Mouse (Mus musculus): ENCODE data around the gene Impdh2. TPM values are rescaled to one million over a fixed set of nuclear protein-coding genes. Genes with fewer than 3 reads are reported as not detected.
"Not testable (repeated sequence)": the region's sequence is repeated elsewhere in the genome, so short reads cannot be mapped to it uniquely, and the experiment has no call there.

Impdh2 gene
- total RNA-seq, 2 experiments from 2014 or later = 77.5 to 79.6 TPM

GRCm38 (mm10) chr9:108570207-108570896 lies 10.3 kb downstream of the Impdh2 start:
- DNase-seq = peak; percentile 87

- DNase-seq = no peak
These were observed 11.4 kb downstream of the Impdh2 start for GRCm38 (mm10) chr9:108571401-108571973.

GRCm38 (mm10) chr9:108572321-108572720 lies 12.2 kb downstream of the Impdh2 start:
- DNase-seq = no peak

GRCm38 (mm10) chr9:108573774-108574690 lies 13.9 kb downstream of the Impdh2 start:
- peak; percentile 82 for DNase-seq

GRCm38 (mm10) chr9:108574921-108575320 lies 14.8 kb downstream of the Impdh2 start:
- no peak for DNase-seq

DNA sequence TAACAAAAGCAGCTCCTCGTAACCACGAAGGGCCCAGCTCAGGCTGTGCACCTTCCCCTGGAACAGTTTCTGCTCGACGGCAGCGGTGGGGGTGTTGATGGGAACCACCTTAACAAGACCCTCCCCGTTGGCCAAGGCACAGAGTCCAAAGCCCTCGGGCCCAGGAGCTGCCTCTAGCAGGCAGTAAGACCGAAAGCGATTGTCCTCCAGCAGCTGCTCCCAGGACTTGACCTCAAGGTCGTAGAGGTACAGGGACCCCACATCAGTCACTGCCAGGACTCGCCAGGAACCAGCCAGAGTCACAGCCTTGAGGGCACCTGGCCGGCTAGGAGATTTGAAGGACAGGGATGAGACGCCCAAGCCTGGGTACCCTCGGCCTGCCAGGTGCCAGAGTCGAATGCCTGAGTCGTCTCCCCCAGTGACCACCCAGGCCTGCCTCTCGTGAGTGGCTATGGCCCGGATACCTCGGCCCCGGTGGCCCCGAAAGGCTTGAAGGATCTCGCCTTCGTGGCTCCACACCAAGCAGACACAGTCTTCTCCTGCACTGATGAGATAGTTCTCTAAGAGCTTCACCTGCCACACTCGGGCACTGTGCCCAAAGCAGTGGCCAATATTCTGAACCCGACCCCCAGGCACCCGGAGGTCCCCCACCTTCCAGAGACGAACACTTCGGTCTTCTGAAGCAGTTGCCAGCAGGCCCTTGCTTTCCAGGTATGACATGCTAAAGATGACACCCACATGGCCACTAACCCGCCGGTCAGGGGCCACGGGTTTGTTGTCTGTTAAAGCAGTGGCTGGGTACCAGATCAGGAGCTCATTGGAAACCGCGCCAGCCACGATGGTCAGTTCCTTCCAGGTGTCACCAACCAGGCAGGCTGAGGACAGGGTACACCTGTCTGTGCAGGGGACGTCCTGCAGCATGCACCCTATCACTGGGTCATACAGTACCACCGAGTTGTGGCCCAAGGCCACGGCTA lies 15.5 kb downstream of the Impdh2 start:
- no peak for DNase-seq

GRCm38 (mm10) chr9:108577025-108577424 lies 16.9 kb downstream of the Impdh2 start:
- no peak for DNase-seq

DNA sequence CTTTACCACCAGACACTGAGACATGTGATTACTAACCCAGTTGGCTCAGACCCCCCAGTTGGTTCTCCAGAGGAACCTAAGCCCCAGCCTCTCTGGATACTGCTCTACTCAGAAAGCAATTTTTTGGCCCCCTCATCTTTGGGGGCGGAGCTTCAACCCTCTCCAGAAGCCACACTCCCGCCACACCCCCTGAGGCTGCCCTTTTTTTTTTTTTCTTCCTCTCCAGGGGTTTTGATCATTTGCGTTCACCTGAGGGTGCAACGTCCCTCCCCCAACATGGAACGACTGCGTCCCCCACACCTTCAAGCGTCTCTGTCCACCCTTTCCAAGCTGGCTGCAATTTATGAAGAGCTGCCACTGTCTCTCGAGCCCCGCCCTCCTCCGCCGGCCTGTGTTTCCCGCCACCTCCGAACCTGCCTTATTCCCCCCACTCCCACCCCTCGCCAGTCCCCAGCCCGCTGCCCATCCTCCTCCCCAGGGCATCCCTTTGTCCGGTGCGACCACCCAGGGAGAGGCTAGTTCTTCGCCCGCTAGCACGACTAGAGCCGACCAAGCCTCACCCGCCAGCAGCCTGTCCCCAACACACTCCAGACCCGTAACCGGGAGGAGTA lies 18.0 kb downstream of the Impdh2 start:
- peak; percentile 77 for DNase-seq

GRCm38 (mm10) chr9:108578545-108579343 lies 18.7 kb downstream of the Impdh2 start, which contains the start of gene Wdr6:
Gene Wdr6, minus strand, starts transcription at chr9:108578739.
- DNase-seq = peak; percentile 94

GRCm38 (mm10) chr9:108579344-108579690 lies 19.2 kb downstream of the Impdh2 start:
- DNase-seq = no peak

DNA sequence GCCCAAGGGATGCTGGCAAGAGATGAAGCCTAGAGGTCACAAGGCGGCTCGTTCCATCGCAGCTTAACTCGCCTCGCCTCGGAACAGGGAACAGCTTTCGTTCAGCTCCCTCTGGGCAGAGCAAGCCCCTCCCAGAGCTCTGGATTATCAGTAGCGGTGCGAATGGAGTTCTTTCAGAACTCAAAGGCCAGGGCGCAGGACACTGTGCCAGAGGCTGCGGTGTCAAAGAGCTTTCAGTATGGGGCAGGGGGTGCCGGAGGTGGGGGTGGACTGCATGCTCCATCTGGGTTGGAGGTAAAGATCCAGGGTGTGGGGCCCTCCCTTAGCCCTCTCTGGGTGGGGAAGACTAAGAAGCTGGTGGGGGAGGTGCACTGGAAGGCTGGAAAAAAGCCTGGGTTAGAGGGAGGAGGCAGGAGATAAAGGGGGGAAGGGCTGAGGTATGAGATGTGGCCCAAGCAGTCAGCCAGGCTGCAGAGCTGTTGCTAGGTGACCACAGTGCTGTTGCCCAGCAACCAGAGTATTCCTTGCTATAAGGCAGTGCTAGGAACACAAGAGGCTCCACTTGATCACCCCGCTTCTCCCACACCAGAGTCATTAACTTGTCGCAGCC lies 27.6 kb downstream of the Impdh2 start:
- peak; percentile 88 for DNase-seq

GRCm38 (mm10) chr9:108589229-108589628 lies 29.1 kb downstream of the Impdh2 start:
- no peak for DNase-seq

DNA sequence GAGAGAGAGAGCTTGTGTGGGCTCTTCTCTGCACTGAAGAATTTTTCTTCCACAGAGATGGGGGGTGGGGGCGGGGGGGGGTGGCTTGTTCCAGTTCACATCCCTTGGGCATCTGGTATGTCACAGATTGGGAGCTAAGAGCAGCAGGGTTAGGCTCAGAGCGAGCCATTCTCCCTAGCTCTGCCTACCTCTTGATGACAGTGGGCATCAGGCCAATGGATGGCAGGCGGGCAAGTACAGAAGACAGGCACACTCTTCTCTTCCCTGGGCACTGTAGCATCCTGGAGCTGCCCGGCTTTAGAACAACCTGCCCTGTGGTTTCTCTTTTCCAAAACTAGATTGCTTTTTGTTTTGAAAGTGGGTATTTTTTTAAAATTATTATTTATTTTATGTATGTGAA lies 31.4 kb downstream of the Impdh2 start:
- no peak for DNase-seq

- DNase-seq = no peak
These were observed 34.3 kb downstream of the Impdh2 start for GRCm38 (mm10) chr9:108594354-108594753.

DNA sequence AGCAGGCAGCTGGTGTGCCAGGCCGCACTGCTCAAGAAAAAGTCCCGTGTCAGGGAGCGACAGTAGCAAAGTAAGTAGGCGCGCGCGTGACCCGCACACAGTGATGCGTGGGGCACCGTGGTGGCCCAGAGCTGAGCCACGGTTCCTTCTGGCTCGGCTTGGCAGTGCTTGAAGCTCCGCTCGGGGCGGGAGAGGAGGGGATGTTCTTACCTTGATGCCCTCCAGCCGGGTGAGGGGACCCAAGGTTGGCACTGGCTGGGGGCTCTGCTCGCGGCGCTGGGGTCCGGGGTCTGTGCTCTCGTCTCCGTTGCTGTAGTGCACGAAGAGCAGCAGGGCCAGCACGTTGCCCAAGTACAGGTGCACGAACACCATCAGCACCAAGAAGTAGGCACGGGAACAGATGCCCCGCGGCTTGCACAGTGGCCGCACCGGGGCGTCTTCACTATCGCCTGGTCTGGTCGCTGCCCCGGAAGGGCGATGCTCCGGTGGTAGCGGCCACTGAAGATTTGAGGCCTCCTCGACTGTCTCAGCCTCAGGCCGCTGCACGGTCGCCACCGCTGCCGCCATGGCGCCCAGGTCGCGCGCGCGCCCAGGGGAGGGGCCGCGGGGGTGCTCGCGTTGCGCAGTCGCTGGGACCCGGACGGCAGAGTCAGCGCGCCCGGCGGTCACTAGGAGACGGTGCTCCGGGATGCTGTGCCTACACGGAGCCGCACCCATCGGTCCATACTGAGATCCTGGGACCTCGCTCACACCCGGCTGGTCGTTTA lies 37.1 kb downstream of the Impdh2 start, which contains the start of gene P4htm:
P4htm (minus strand) TSS at position 670 of the 767 bp plus-strand sequence.
- DNase-seq = peak; percentile 79

DNA sequence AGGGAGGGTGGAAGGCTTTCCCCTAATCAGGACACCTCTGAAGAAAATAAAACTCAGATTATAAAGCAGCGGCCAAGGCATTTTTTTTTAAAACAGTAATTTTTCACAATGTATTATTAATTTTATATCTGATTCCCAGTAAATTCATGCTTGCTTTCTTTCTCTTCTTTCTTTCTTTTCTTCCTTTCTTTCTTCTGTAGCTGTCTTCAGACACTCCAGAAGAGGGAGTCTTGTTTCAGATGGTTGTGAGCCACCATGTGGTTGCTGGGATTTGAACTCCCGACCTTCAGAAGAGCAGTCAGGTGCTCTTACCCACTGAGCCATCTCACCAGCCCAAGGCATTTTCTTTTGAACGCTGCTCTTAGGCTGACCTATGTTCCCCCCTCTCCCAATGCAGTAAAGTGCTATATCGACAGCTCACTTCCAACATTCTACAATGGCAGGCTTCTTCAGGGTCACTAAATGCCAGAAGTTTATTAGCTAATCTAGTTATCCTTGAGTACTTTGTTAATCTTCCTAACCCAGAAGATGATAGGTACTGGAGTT lies 39.0 kb downstream of the Impdh2 start:
- no peak for DNase-seq

DNA sequence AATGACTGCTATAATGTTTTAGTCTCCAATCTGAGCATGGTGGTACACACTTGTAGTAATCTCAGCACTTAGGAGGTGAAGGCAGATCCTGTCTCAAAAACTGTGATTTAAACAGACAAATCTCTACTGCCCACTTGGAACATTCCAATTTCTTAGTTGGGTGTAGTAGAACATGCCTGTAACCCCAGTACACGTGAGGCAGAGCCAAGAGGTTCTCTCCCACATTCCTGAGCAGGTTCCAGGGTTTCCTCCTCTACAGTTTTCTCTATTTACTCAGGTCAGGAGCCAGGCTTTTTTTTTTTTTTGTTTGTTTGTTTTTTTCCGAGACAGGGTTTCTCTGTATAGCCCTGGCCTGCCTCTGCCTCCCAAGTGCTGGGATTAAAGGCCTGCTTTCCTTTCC lies 39.9 kb downstream of the Impdh2 start:
- DNase-seq = no peak

DNA sequence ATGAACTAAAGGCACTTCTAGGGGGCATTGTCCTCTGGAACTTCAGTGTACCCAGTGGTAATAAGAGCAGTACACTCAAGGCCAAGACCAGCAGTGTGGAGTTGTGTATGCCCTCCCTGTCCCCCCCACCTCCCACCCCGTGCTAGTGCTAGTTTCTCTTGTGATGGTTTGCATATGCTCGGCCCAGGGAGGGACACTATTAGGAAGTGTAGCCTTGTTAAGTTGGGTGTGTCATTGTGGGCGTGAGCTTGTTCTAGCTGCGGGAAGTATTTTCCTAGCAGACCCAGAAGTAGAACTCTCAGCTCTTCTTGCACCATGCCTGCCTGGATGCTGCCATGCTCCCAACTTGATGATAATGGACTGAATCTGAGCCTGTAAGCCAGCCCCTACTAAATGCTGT lies 41.9 kb downstream of the Impdh2 start:
- no peak for DNase-seq

GRCm38 (mm10) chr9:108607929-108608328 lies 47.8 kb downstream of the Impdh2 start:
- DNase-seq = not testable (repeated sequence)
